Mouse (Mus musculus) c-Kit-positive CD71-positive TER-119-positive erythroid progenitor cells, embryonic 14.5 days (primary cell): Measurements from ENCODE around the gene Tmed2.
"Not testable (repeated sequence)": the region's sequence is repeated elsewhere in the genome, so short reads cannot be mapped to it uniquely, and the experiment has no call there.

Experiments used
- DNase-seq: peaks from one replicate; pipeline ENCODE4 v3.0.0-alpha.2; 2013; ENCODE audit warnings: low spot score

The Tmed2 gene

DNA sequence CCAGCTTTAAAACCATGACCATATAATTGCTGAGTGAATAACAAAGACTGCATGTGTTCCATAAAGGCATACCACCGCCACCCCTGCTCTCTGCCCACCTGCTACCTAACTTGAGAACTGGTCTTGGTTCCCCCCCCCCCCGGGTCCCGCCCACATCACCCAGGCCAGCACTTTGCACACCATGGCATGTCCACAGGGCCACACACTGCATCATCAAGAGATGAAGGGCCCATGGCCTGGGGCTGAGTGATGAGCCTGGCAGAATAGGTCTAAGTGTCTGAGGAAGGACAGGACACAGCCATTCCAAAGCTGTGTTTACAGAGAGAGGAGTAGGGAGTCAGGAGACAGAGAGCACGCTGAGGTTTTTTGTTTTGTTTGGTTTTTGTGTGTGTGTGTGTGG lies 12.1 kb upstream of the Tmed2 start:
- no peak for DNase-seq

DNA sequence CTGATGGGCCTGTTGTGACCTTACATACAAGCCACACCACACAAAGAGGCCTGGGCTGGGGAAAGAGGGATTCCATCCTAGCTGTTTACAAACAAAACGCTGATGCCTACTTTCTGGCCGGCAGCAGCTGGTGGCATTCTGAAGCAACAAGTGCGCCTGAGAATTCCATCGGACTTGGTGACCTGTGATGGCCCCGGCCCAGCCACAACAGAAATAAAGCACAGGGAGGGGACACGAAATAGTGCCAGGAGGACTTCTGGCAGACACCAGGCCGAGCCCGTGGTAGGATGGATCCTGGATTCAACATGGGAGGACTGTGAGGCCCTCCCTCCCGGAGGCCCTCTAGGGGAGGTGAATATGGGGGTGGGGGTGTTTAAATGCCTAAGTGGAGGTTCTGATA lies 11.7 kb upstream of the Tmed2 start:
- no peak for DNase-seq

DNA sequence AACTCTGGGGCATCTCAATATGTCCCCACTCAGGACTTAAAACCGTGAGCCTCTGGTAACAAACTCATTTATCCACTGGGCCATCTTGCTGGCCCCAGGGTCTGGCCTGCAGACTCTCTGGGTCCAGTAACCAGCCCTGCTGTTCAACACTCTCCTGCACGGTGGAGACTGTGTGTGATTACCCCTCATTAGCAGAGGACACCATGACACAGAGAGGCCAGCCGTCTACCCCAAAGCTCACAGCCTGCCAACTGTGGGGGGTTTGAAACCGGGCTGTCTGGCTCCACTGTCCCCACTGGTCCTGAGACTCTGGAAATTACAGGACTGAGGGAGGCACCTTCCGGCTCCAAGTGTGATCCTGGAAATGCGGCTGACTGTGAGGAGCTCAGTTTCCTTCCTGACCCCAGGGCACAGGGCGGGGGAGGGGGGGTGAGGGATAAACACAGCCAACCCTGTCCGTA lies 11.3 kb upstream of the Tmed2 start:
- DNase-seq, result no peak

GRCm38 (mm10) chr5:124529697-124530096 lies 10.8 kb upstream of the Tmed2 start:
- DNase-seq, result no peak

GRCm38 (mm10) chr5:124530655-124531582 lies 9.6 kb upstream of the Tmed2 start, which contains the start of gene Rilpl1:
Rilpl1 (minus strand) TSS chr5:124531391.
- DNase-seq, result no peak

- no peak for DNase-seq
Measured at GRCm38 (mm10) chr5:124531583-124531930, 8.9 kb upstream of the Tmed2 start.

DNA sequence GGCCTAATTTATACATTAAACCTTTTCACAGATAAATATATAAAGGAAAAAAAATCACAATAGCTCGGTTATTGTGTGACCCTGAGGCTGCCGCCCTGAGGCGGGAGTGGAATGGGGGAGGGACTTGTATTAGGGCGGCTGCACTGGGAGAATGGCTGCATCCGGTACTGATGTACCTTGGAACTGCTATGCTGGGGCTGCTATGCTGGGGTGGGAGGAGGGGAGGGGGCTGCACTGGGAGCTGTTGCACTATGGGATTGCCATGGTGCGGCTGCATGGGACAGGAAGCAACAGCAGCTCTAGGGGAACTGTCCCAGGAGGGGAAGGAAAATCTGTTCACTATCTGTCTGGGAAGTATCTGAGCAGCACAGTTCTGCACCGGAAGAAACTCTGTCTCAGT lies 8.0 kb upstream of the Tmed2 start:
- no peak for DNase-seq

DNA sequence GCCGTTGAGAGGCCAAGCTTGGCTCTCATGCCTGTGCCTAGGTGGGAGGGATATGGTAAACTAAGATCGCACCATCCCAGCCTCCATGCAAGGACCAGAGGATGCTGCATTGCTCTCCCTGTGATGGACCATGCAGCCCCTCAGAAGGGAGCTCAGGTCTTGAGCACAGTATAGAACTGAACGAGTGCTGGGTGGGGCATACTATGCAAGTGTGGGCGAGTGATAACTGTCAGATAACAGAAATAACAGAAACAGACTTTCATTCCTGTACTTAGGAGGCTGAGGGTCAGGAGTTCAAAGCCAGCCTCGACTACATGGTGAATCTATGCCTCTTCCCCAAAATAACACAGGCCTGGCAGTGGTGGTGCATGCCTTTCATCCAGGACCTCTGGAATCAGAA lies 5.5 kb upstream of the Tmed2 start:
- no peak for DNase-seq

- no peak for DNase-seq
Measured at GRCm38 (mm10) chr5:124536776-124537175, 3.7 kb upstream of the Tmed2 start.

- DNase-seq, result peak; percentile 60
Measured at GRCm38 (mm10) chr5:124538813-124539792, 1.4 kb upstream of the Tmed2 start.

DNA sequence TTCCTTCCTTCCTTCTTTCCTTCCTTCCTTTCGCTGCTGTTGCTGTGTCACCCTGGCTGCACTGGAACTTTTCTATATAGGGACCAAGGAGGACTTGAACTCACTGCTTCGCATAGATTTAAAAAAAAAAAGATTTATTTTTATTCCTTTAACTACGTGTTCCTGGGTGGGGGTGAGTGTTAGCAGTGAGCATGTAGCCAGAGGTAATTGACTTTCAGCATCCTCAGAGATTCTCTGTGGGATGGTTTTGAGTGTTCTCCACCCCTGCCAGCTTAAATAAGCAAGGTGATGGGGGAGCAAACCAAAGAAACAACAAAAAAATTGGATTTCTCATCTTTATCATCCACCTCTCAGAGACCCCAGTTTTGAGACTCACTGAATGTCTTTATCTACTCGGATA lies 590 bp upstream of the Tmed2 start:
- DNase-seq, result no peak

- DNase-seq, result peak; percentile 53
Measured at GRCm38 (mm10) chr5:124540905-124541601, 558 bp downstream of the Tmed2 start.

- DNase-seq, result no peak
Measured at GRCm38 (mm10) chr5:124541602-124541973, 1.1 kb downstream of the Tmed2 start.

DNA sequence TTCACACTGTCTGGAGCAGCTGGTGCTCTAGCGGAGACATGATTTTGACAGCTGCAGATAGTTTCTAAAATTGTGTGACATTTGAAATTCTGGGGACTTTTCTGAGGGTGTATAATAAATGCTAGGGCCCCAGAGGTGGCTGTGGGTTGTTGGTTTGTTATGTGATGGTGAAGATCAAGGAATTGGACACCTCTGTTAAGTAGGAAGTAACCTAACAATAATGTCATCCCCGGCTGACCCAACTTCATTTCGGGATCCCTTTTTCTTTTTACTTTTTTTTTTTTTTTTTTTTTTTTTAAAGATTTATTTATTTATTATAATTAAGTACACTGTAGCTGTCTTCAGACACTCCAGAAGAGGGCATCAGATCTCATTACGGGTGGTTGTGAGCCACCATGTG lies 10.2 kb downstream of the Tmed2 start:
- not testable (repeated sequence) for DNase-seq

- DNase-seq, result not testable (repeated sequence)
Measured at GRCm38 (mm10) chr5:124551349-124552093, 11.0 kb downstream of the Tmed2 start.

DNA sequence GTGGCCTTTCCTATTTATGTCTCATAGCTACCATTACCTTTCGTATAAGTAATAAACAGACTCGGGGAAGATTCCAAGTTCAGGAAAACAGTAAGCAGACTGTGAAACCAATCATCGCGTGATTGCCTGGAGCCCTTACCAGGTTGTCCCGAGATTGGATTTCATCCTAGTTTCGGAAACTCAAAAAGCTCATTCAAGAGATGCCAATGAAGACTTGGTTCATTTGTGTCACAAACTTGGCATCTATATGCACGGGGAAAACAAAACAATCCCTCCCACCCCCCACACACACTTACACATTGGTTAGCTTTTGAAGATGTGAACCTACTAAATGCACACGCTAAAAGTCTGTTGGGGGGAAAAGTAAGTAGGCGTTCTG lies 11.6 kb downstream of the Tmed2 start:
- DNase-seq, result no peak

DNA sequence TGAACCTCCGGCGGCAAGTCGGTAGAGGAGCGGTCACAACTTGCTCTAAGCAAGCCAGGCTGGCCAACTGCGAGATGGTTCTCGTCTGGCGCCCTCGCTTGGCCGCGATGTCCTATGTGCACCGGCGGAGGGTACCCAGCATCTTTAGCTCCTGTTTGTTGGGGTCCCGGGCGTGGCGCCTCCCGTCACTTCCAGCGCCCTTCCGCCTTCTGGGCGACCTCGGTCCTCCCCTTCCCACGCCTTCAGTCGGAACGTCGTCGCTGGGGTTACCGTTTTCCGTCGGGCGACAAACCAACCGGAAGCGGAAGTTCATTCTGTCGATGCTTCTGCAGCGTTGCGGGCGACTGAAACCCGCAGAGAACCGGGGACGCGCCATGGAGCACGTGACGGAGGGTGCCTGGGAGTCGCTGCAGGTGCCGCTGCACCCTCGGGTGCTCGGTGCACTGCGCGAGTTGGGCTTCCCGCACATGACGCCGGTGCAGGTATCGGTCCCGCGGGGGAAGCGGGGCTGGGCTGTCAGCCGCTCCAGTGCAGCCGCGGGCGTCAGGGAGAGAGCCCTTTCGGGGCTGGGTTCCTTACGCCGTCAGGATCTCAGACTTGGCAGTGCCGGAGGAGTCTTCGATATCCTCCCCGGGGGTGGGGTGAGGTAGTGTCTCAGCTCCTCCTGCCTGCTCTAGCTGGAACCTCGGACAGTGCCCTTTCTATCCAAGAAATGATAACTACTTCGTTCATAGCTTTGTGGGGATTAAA lies 12.2 kb downstream of the Tmed2 start, which contains the start of gene Ddx55:
Gene Ddx55 (plus strand): TSS at position 307 of the 750 bp plus-strand sequence.
- DNase-seq, result peak; percentile 87

GRCm38 (mm10) chr5:124553607-124554006 lies 13.1 kb downstream of the Tmed2 start:
- DNase-seq, result no peak

DNA sequence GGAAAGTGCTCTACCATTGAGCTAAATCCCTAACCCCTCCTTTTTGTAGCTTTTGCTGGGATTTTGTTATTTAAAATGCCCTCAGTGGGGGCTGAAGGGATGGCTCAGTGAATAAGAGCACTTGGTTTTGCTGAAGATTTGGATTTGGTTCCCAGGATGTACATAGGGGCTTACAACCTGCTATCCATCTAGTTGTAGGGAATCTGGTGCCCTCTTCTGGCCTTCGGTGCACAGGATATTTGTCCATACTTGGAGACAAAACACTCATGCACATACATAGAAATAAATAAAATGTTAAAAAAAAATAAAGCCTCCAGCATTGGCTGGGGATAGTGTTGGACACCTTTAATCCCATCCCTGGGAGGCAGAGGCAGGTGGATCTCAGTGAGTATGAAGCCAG lies 14.7 kb downstream of the Tmed2 start:
- no peak for DNase-seq

- no peak for DNase-seq
Measured at GRCm38 (mm10) chr5:124571068-124571467, 30.6 kb downstream of the Tmed2 start.

DNA sequence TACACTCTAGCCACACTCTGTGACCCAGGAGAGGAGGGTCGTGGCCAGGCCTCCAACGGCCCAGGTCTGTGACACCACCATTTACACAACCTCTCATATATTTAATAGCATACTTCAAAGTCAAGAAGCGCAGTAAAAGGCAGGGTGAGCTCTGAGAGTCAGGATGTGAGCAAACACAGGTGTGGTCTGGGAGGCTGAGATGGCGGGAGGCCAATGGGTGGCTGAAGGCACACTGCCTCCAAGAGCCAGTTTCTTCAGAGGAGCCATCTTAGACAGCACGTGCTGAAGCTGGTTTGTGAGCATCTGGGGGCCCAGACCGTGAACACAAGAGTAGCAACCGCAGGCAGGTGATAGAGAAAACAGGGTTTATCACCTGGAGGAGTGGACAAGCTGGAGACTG lies 35.0 kb downstream of the Tmed2 start:
- DNase-seq, result no peak
